Mouse (Mus musculus): ENCODE results near the gene Zfp600. TPM values are rescaled to one million over a fixed set of nuclear protein-coding genes. Genes with fewer than 3 reads are reported as not detected.
"Not testable (repeated sequence)": the region's sequence is repeated elsewhere in the genome, so short reads cannot be mapped to it uniquely, and the experiment has no call there.

Gene Zfp600
- polyA plus RNA-seq (2015; fragmentation: Nextera tagmentation; extraction: Ambion mirVana): not detected in 2 replicates

- H3K4me3 ChIP-seq; H3K9me3 ChIP-seq; ATAC-seq (ENCODE audit: insufficient number of reproducible peaks, insufficient read depth, low FRiP score, low TSS enrichment, low read depth); H3K4me2 ChIP-seq; H3K27ac ChIP-seq; H3K36me3 ChIP-seq; H3K27me3 ChIP-seq; H3K4me1 ChIP-seq; H3K9ac ChIP-seq: not testable (repeated sequence)
- no CpG with 5 or more reads among the region's 6 CpGs for WGBS
These were observed at the start of gene Zfp600 for GRCm38 (mm10) chr4:146156524-146156923. Gene Zfp600, plus strand, starts transcription at chr4:146156824.

- not testable (repeated sequence) for ATAC-seq (ENCODE audit: insufficient number of reproducible peaks, insufficient read depth, low FRiP score, low TSS enrichment, low read depth)
These were observed 6.3 kb downstream of the Zfp600 start for GRCm38 (mm10) chr4:146162893-146163292.

GRCm38 (mm10) chr4:146167202-146167832 is 10.7 kb downstream of the Zfp600 start:
- peak; percentile 52; the same call in 1 of the 2 replicates for ATAC-seq (ENCODE audit: insufficient number of reproducible peaks, insufficient read depth, low FRiP score, low TSS enrichment, low read depth)
- H3K36me3 ChIP-seq, H3K4me1 ChIP-seq, H3K4me2 ChIP-seq, H3K4me3 ChIP-seq, H3K9ac ChIP-seq, H3K27ac ChIP-seq, H3K27me3 ChIP-seq: not testable (repeated sequence)
- H3K9me3 ChIP-seq: 0 out of 2 replicates have a peak, but pooled peaks cover 12% of the 10 kb centered on the region
- 77% methylated on average over 3 of the region's 3 CpGs for WGBS

More at GRCm38 (mm10) chr4:146162893-146163292, 6.3 kb downstream of the Zfp600 start:
- H3K9ac ChIP-seq, H3K27ac ChIP-seq, H3K4me3 ChIP-seq, H3K4me2 ChIP-seq, H3K4me1 ChIP-seq, H3K36me3 ChIP-seq, H3K27me3 ChIP-seq, H3K9me3 ChIP-seq: not testable (repeated sequence)
- 86% methylated on average over 4 of the region's 4 CpGs for WGBS

GRCm38 (mm10) chr4:146167879-146168532 is 11.4 kb downstream of the Zfp600 start:
- H3K27ac ChIP-seq, H3K4me3 ChIP-seq, H3K27me3 ChIP-seq, H3K36me3 ChIP-seq, H3K4me1 ChIP-seq, H3K9ac ChIP-seq, H3K4me2 ChIP-seq: not testable (repeated sequence)
- ATAC-seq (ENCODE audit: insufficient number of reproducible peaks, insufficient read depth, low FRiP score, low TSS enrichment, low read depth): peak; percentile 60
- H3K9me3 ChIP-seq: 0 out of 2 replicates have a peak, but pooled peaks cover 12% of the 10 kb centered on the region
- 80% methylated on average over 10 of the region's 10 CpGs for WGBS

- ATAC-seq (ENCODE audit: insufficient number of reproducible peaks, insufficient read depth, low FRiP score, low TSS enrichment, low read depth): peak; percentile 65
- WGBS: no CpG with 5 or more reads among the region's 2 CpGs
- not testable (repeated sequence) for H3K4me2 ChIP-seq
These were observed 12.1 kb downstream of the Zfp600 start for GRCm38 (mm10) chr4:146168730-146169215.

GRCm38 (mm10) chr4:146173378-146174226 is 17.0 kb downstream of the Zfp600 start:
- 60% methylated on average over 4 of the region's 4 CpGs for WGBS
- H3K4me3 ChIP-seq, H3K9ac ChIP-seq, H3K4me1 ChIP-seq, H3K27ac ChIP-seq, H3K36me3 ChIP-seq, H3K4me2 ChIP-seq, H3K27me3 ChIP-seq: not testable (repeated sequence)
- H3K9me3 ChIP-seq: peaks cover 19% of the 10 kb centered on the region
- peak; percentile 85 for ATAC-seq (ENCODE audit: insufficient number of reproducible peaks, insufficient read depth, low FRiP score, low TSS enrichment, low read depth)

More at GRCm38 (mm10) chr4:146168730-146169215, 12.1 kb downstream of the Zfp600 start:
- H3K9ac ChIP-seq, H3K27me3 ChIP-seq, H3K36me3 ChIP-seq, H3K4me1 ChIP-seq, H3K4me3 ChIP-seq, H3K27ac ChIP-seq: not testable (repeated sequence)
- H3K9me3 ChIP-seq: peaks cover 19% of the 10 kb centered on the region

- H3K27me3 ChIP-seq; H3K9me3 ChIP-seq; H3K4me3 ChIP-seq; H3K36me3 ChIP-seq; H3K4me2 ChIP-seq; ATAC-seq (ENCODE audit: insufficient number of reproducible peaks, insufficient read depth, low FRiP score, low TSS enrichment, low read depth); H3K9ac ChIP-seq; H3K4me1 ChIP-seq; H3K27ac ChIP-seq: not testable (repeated sequence)
- WGBS: 85% methylated on average over 2 of the region's 2 CpGs
These were observed 47.7 kb downstream of the Zfp600 start for GRCm38 (mm10) chr4:146204357-146204756.

GRCm38 (mm10) chr4:146239252-146240244 is 82.9 kb downstream of the Zfp600 start:
- H3K9ac ChIP-seq, H3K4me3 ChIP-seq, H3K36me3 ChIP-seq, H3K4me2 ChIP-seq, H3K27ac ChIP-seq, H3K9me3 ChIP-seq, H3K27me3 ChIP-seq, H3K4me1 ChIP-seq: not testable (repeated sequence)
- WGBS: 3% methylated on average over 29 of the region's 113 CpGs
- ATAC-seq (ENCODE audit: insufficient number of reproducible peaks, insufficient read depth, low FRiP score, low TSS enrichment, low read depth): peak; percentile 67; the same call in 1 of the 2 replicates

- H3K27me3 ChIP-seq; H3K9me3 ChIP-seq; ATAC-seq (ENCODE audit: insufficient number of reproducible peaks, insufficient read depth, low FRiP score, low TSS enrichment, low read depth); H3K27ac ChIP-seq; H3K4me2 ChIP-seq; H3K9ac ChIP-seq; H3K4me1 ChIP-seq; H3K4me3 ChIP-seq; H3K36me3 ChIP-seq: not testable (repeated sequence)
- WGBS: 71% methylated on average over 5 of the region's 5 CpGs
These were observed 85.5 kb downstream of the Zfp600 start for GRCm38 (mm10) chr4:146242119-146242518.
